Mouse (Mus musculus): ENCODE measurements at regions not wholly inside any gene's neighbourhood (a gene's known extent, or its start where the extent isn't known, plus 50 kb on each side); places are given as distances from the start of the nearest gene placed in this dataset.

- TF ChIP-seq CTCF (conservative IDR thresholded peaks at IDR 0.05; ENCODE audit: low read length) (no peak), POU5F1 (IDR thresholded peaks at IDR 0.05; ENCODE audit: borderline replicate concordance, low read length) (no peak)
Measured at GRCm38 (mm10) chr1:91717961-91718360, 83.3 kb upstream of the Twist2 start.
